Mouse (Mus musculus) hindbrain, embryonic 16.5 days (tissue): ENCODE measurements around the gene Cmc2. TPM values are rescaled to one million over a fixed set of nuclear protein-coding genes. Genes with fewer than 3 reads are reported as not detected.

Source experiments
- ATAC-seq: fragments of 200-750 bp; cut with Nextera tagmentation; 2 replicates; pipeline ENCODE4 v1.8.0; 2017; ENCODE audit warnings: moderate TSS enrichment, moderate library complexity
- H3K27ac ChIP-seq: fragments of 300-500 bp; sonication (generic); 2 replicates; pipeline ENCODE4 v1.5.1; 2014; ENCODE audit warnings: low read depth, mild to moderate bottlenecking, control low read depth, low read length, moderate library complexity
- H3K27me3 ChIP-seq: fragments of 300-500 bp; sonication (generic); replicated peaks from 2 replicates; pipeline ENCODE4 v1.6.1; 2014; ENCODE audit warnings: low read length; ENCODE audit not compliant: control insufficient read depth, insufficient read depth
- H3K36me3 ChIP-seq: fragments of 300-500 bp; sonication (generic); 2 replicates; pipeline ENCODE4 v1.6.1; 2014; ENCODE audit warnings: mild to moderate bottlenecking, low read length, moderate library complexity, mixed read lengths; ENCODE audit not compliant: control insufficient read depth, insufficient read depth
- H3K4me1 ChIP-seq: fragments of 300-500 bp; sonication (generic); 2 replicates; pipeline ENCODE4 v1.6.1; 2014; ENCODE audit warnings: low read depth, low read length; ENCODE audit not compliant: control insufficient read depth, insufficient read depth
- H3K4me2 ChIP-seq: fragments of 300-500 bp; sonication (generic); 2 replicates; pipeline ENCODE4 v1.6.1; 2014; ENCODE audit warnings: mild to moderate bottlenecking, low read length, control low read depth, moderate library complexity
- H3K4me3 ChIP-seq: fragments of 300-500 bp; sonication (generic); 2 replicates; pipeline ENCODE4 v1.5.1; 2014; ENCODE audit warnings: mild to moderate bottlenecking, low read length, control low read depth, moderate library complexity
- H3K9ac ChIP-seq: fragments of 300-500 bp; sonication (generic); 2 replicates; pipeline ENCODE4 v1.6.1; 2014; ENCODE audit warnings: low read depth, mild to moderate bottlenecking, control low read depth, low read length, moderate library complexity
- H3K9me3 ChIP-seq: fragments of 300-500 bp; sonication (generic); 2 replicates; pipeline ENCODE4 v1.6.1; 2014; ENCODE audit warnings: mild to moderate bottlenecking, low read length, moderate library complexity; ENCODE audit not compliant: control insufficient read depth
- WGBS: fragments of 180-500 bp; shearing (Covaris S2); extraction: QIAGEN DNeasy Blood & Tissue Kit; methylation state at CpG from one replicate; pipeline ENCODE4 v1.1.7; 2014; 5-methylcytosine and 5-hydroxymethylcytosine counted together
- polyA plus RNA-seq: library from polyadenylated mRNA; unstranded; fragments of >200 nt; fragmentation: Nextera tagmentation; extraction: Ambion mirVana; gene quantifications from 2 replicates; pipeline ENCODE4 v1.2.1, GENCODE M21; 2015

Cmc2 gene
- polyA plus RNA-seq, 1 experiment from 2014 or later: 37.2 TPM

DNA sequence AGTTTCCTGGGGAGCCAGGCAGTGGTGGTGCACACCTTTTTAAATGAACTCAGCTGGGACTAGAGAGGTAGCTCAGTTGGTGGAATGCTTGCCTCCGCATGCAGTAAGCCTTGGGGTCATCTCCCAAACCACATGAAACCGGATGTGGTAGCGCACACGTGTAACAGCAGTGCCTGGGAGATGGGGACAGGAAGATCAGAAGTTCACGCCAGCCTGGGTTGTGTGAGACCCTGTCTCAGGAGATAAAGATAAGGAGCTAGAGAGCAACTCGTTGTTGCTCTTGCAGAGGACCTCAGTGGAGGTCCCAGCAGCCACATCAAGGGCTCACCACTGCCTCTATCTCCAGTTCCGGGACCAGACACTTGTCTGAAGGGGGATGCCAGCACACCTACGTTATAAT lies 2.3 kb upstream of the Cmc2 start:
- no peak for ATAC-seq

DNA sequence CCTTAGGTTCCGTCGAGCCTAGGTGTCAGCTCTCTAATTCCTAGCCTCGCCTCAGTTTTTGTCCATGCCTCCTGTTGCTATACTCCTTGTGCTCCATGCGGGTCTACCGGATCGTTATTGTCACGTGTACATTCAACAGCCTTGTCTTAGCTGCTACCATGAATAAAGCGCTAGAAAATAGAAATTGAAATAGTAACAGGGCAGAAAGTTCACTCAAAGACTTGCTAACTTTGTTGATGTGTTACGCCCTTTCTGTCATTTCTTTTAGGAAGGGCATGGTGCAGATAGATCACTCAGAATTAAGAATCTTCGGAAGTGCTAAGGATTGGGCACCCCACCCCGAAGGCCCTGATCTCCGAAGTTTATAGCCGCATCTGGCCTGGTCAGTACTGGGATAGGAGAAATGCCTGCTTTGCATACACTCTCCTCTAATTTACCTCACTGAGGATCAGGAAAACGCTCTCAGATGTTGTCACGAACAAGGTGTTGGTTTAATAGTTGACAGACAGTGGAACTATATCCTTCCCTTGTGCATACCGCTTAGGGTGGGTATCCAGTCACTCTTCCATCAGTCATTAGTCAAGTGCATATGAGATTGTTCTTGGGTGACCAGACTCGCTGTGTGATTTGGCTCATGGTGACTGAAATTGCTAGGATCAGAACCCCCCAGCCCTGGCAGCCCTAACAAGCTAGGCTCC lies 954 bp upstream of the Cmc2 start:
- 35% methylated on average over 17 of the region's 17 CpGs for WGBS
- H3K36me3 ChIP-seq: no peaks in the 10 kb centered on the region
- H3K9me3 ChIP-seq: no peaks in the 10 kb centered on the region
- H3K4me1 ChIP-seq: peaks cover 9% of the 10 kb centered on the region
- H3K4me2 ChIP-seq: peak overlapping the region; percentile 88
- no peak for ATAC-seq
- H3K27ac ChIP-seq: peak overlapping the region; percentile 87; the same call in 1 of the 2 replicates
- H3K27me3 ChIP-seq: no peaks in the 10 kb centered on the region
- H3K4me3 ChIP-seq: peak overlapping the region; percentile 84
- peak overlapping the region; percentile 72 for H3K9ac ChIP-seq

More for the DNA sequence above, 2.3 kb upstream of the Cmc2 start:
- Histone ChIP-seq H3K36me3 (no peaks in the 10 kb centered on the region), H3K9ac (no peak overlapping the region), H3K4me1 (peaks cover 9% of the 10 kb centered on the region), H3K4me3 (no peak overlapping the region), H3K9me3 (no peaks in the 10 kb centered on the region), H3K4me2 (no peak overlapping the region), H3K27me3 (no peaks in the 10 kb centered on the region), H3K27ac (no peak overlapping the region)
- 92% methylated on average over 8 of the region's 8 CpGs for WGBS

DNA sequence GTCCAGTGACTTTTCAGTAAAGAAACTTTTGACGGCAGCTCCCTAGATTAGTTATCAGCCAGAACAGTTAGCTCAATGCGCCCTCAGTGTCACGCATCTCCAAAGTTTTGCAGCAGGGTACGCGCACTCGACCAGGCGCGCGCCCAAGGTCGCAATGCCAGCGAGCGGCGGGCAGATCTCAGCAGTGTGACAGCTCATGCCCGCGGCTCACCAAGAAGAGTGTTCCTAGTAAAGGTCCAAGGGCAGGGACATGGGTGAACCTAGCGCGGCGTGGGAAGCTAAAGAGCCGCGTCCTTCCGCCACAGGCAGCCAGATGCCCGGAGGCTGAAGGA lies 284 bp downstream of the Cmc2 start:
- WGBS: under 1% methylated on average over 21 of the region's 22 CpGs
- H3K9me3 ChIP-seq: no peaks in the 10 kb centered on the region
- H3K4me1 ChIP-seq: peaks cover 9% of the 10 kb centered on the region

DNA sequence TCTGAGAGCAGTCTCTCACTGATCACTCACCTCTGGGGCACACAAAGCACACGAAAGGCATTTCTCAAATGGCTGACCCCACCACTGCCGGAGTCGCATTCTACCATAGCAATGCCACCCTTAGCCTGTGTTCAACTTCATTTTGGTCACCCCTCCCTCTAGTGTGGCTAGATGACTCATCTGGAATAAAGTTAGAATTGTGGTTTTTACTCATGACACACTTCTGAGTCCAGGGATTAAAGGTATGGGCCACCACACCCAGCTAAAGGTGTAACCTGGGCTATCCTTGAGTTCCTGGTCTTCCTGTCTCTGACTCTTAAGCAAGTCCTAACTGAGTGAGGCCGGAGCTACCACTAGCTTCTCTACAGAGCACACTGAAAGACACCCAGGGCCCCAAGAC lies 15.4 kb downstream of the Cmc2 start:
- no peaks in the 10 kb centered on the region for H3K36me3 ChIP-seq
- H3K9ac ChIP-seq: no peak overlapping the region
- no peaks in the 10 kb centered on the region for H3K4me1 ChIP-seq
- H3K27me3 ChIP-seq: no peaks in the 10 kb centered on the region
- no peak overlapping the region for H3K4me3 ChIP-seq
- no peak overlapping the region for H3K4me2 ChIP-seq
- ATAC-seq: no peak
- H3K9me3 ChIP-seq: no peaks in the 10 kb centered on the region
- H3K27ac ChIP-seq: no peak overlapping the region
- WGBS: 97% methylated on average over 4 of the region's 4 CpGs

More for the DNA sequence above, 284 bp downstream of the Cmc2 start:
- no peaks in the 10 kb centered on the region for H3K27me3 ChIP-seq
- H3K4me3 ChIP-seq: peak overlapping the region; percentile 84
- H3K9ac ChIP-seq: peak overlapping the region; percentile 72
- ATAC-seq: peak; percentile 67
- H3K36me3 ChIP-seq: no peaks in the 10 kb centered on the region
- peak overlapping the region; percentile 87 for H3K27ac ChIP-seq
- H3K4me2 ChIP-seq: peak overlapping the region; percentile 88

DNA sequence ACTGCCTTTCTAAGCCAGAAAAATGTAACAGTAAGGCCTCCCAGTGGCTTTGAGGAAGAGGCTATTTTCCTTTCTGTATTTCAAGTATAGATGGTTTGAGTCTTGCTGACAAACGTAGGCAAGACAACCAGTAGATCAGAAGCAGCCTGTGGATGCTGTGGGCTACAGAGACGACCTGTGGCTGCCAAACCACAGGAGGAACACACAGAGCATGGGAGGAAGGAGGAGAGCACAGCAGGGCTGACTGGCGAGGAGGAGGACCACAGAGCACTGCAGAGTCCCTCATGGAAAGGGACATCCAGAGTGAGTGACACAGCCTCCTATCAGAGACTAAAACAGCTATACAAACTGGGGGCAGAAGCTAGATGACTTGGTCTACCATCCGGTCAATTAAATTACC lies 16.0 kb downstream of the Cmc2 start:
- no peak overlapping the region for H3K9ac ChIP-seq
- H3K4me3 ChIP-seq: no peak overlapping the region
- no peak for ATAC-seq
- no peaks in the 10 kb centered on the region for H3K27me3 ChIP-seq
- no peaks in the 10 kb centered on the region for H3K36me3 ChIP-seq
- no peak overlapping the region for H3K27ac ChIP-seq
- 84% methylated on average over 4 of the region's 4 CpGs for WGBS
- H3K4me2 ChIP-seq: no peak overlapping the region
- H3K4me1 ChIP-seq: no peaks in the 10 kb centered on the region
- H3K9me3 ChIP-seq: no peaks in the 10 kb centered on the region

DNA sequence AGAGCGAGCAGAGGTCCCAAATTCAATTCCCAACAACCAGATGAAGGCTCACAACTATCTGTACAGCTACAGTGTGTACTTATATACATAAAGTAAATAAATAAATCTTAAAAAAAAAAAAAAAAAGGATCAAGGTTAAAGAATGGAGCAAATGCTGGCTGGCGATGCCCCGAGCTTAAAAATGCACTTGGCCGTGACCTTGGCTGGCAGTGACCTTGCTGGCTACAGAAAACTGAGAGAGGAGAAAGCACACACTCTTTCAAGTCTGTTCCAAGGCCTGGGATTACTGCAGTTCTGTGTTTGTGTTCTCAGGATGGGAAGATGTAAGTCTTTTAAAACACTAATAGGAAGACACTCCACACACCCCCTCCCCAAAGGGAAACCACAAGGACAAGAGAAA lies 16.5 kb downstream of the Cmc2 start:
- ATAC-seq: no peak
- Histone ChIP-seq H3K4me2 (no peak overlapping the region), H3K9ac (no peak overlapping the region), H3K9me3 (no peaks in the 10 kb centered on the region), H3K27me3 (no peaks in the 10 kb centered on the region), H3K27ac (no peak overlapping the region), H3K4me3 (no peak overlapping the region), H3K36me3 (no peaks in the 10 kb centered on the region), H3K4me1 (no peaks in the 10 kb centered on the region)
- WGBS: over 99% methylated on average over 4 of the region's 4 CpGs

DNA sequence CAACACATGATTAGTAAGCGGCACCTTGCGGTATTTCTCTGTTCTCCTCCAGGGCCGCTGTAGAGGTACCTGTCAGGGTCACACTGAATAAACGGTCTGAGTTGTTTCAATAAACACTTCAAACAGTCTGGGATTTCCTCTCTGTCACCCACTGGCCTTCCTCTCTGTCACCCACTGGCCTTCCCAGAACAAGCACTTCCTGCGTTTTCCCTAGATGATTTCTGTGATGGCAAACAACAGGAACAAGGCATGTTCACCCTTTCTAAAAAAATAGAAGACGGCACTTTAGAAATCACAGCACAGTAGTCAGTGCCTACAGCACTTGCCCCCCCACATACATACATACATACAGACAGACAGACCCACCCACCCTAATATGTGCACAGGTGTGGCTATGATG lies 25.7 kb downstream of the Cmc2 start:
- Histone ChIP-seq H3K9ac (no peak overlapping the region), H3K27me3 (no peaks in the 10 kb centered on the region), H3K36me3 (0 out of 2 replicates have a peak, but pooled peaks cover 2% of the 10 kb centered on the region), H3K4me2 (no peak overlapping the region), H3K4me1 (no peaks in the 10 kb centered on the region), H3K4me3 (no peak overlapping the region), H3K27ac (no peak overlapping the region), H3K9me3 (peaks cover 3% of the 10 kb centered on the region; the same call in 1 of the 2 replicates)
- WGBS: 96% methylated on average over 6 of the region's 6 CpGs
- ATAC-seq: no peak

DNA sequence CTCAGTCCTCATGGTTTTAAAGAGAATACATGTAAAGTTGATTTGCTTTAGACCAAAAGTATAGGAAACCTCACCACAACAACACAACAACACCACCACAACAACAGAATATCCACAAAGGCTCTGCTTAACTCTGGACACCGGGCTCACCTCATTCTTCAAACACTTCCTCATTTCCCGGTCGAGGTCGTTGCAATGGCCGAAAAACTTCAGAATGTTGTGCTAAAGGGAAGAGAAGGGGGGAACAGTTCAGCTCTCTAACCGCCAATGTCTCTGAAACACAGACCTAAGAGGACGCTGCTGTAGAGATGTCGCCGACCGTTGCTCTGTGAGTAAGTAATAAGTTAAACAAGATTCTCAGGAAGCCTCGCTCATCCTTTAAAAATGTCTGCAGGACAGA lies 27.3 kb downstream of the Cmc2 start:
- Histone ChIP-seq H3K4me3 (no peak overlapping the region), H3K36me3 (0 out of 2 replicates have a peak, but pooled peaks cover 2% of the 10 kb centered on the region), H3K9me3 (peaks cover 3% of the 10 kb centered on the region; the same call in 1 of the 2 replicates), H3K4me2 (no peak overlapping the region), H3K27ac (no peak overlapping the region), H3K4me1 (no peaks in the 10 kb centered on the region), H3K27me3 (no peaks in the 10 kb centered on the region), H3K9ac (no peak overlapping the region)
- WGBS: 90% methylated on average over 11 of the region's 11 CpGs
- no peak for ATAC-seq

DNA sequence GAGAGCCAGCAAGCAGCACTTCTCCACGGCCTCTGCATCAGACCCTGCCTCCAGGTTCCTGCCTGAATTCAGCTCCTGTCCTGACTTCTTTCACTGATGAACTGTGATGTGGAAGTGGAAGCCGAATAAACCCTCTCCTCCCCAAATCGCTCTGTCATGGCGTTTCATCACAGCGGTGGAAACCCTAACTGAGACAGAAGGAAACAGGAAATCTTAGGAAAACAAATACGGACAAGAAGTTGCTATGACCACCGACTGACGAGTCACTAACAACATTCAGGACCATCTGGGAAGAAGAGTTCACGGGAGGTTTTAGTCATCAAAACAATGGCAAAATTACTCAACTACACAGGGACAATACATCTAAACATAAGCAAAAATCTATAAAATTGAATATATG lies 28.6 kb downstream of the Cmc2 start:
- Histone ChIP-seq H3K9me3 (peaks cover 3% of the 10 kb centered on the region; the same call in 1 of the 2 replicates), H3K27ac (no peak overlapping the region), H3K4me2 (no peak overlapping the region), H3K4me1 (no peaks in the 10 kb centered on the region), H3K27me3 (no peaks in the 10 kb centered on the region), H3K4me3 (no peak overlapping the region), H3K9ac (no peak overlapping the region), H3K36me3 (0 out of 2 replicates have a peak, but pooled peaks cover 2% of the 10 kb centered on the region)
- ATAC-seq: no peak
- WGBS: 86% methylated on average over 9 of the region's 9 CpGs
